Mouse (Mus musculus) limb, embryonic 15.5 days (tissue): Measurements from ENCODE around the gene Cwc15. TPM values are rescaled to one million over a fixed set of nuclear protein-coding genes. Genes with fewer than 3 reads are reported as not detected.

Source experiments
- ATAC-seq: fragments of 200-750 bp; cut with Nextera tagmentation; 2 replicates; pipeline ENCODE4 v1.8.0; 2017; ENCODE audit warnings: low read depth, moderate TSS enrichment; ENCODE audit not compliant: insufficient number of reproducible peaks, low FRiP score, low TSS enrichment
- H3K27ac ChIP-seq: fragments of 300-500 bp; sonication (generic); 2 replicates; pipeline ENCODE4 v1.5.1; 2015; ENCODE audit warnings: moderate library complexity, mild to moderate bottlenecking, inconsistent platforms
- H3K27me3 ChIP-seq: fragments of 300-500 bp; sonication (generic); 2 replicates; pipeline ENCODE4 v1.6.1; 2015; ENCODE audit warnings: inconsistent platforms
- H3K36me3 ChIP-seq: fragments of 300-500 bp; sonication (generic); 2 replicates; pipeline ENCODE4 v1.6.1; 2015; ENCODE audit warnings: inconsistent platforms
- H3K4me1 ChIP-seq: fragments of 300-500 bp; sonication (generic); 2 replicates; pipeline ENCODE4 v1.6.1; 2015; ENCODE audit warnings: inconsistent platforms
- H3K4me2 ChIP-seq: fragments of 300-500 bp; sonication (generic); 2 replicates; pipeline ENCODE4 v1.6.1; 2015; ENCODE audit warnings: mild to moderate bottlenecking, inconsistent platforms
- H3K4me3 ChIP-seq: fragments of 300-500 bp; sonication (generic); 2 replicates; pipeline ENCODE4 v1.5.1; 2015; ENCODE audit warnings: mild to moderate bottlenecking, inconsistent platforms
- H3K9ac ChIP-seq: fragments of 300-500 bp; sonication (generic); 2 replicates; pipeline ENCODE4 v1.6.1; 2015; ENCODE audit warnings: inconsistent platforms
- H3K9me3 ChIP-seq: fragments of 300-500 bp; sonication (generic); 2 replicates; pipeline ENCODE4 v1.6.1; 2016; ENCODE audit warnings: inconsistent platforms
- WGBS: fragments of 180-500 bp; shearing (Covaris S2); methylation state at CpG from one replicate; pipeline ENCODE4 v1.1.7; 2015; 5-methylcytosine and 5-hydroxymethylcytosine counted together
- polyA plus RNA-seq: library from polyadenylated mRNA; unstranded; fragments of >200 nt; fragmentation: Nextera tagmentation; extraction: Ambion mirVana; gene quantifications from 2 replicates; pipeline ENCODE4 v1.2.1, GENCODE M21; 2015

Cwc15 gene
- polyA plus RNA-seq, 1 experiment from 2014 or later, result 143 TPM

- no peak overlapping the region for H3K9ac ChIP-seq
- no peaks in the 10 kb centered on the region for H3K27me3 ChIP-seq
- WGBS, result 78% methylated on average over 9 of the region's 9 CpGs
- H3K27ac ChIP-seq, result peak overlapping the region; percentile 8; the same call in 1 of the 2 replicates
- no peaks in the 10 kb centered on the region for H3K9me3 ChIP-seq
- H3K4me3 ChIP-seq, result no peak overlapping the region
- no peak overlapping the region for H3K4me2 ChIP-seq
- H3K36me3 ChIP-seq, result peaks cover 95% of the 10 kb centered on the region
- ATAC-seq, result no peak
- peaks cover 2% of the 10 kb centered on the region; the same call in 1 of the 2 replicates for H3K4me1 ChIP-seq
Measured at GRCm38 (mm10) chr9:14559996-14560395, 59.6 kb downstream of the Cwc15 start.

Other genes with a start within 250 kb of the Cwc15 start
- 15.5 and 18.2 TPM in 2 replicates for gene Sesn3, start 225.6 kb upstream of the Cwc15 start, polyA plus RNA-seq
- gene Endod1, start 119.1 kb upstream of the Cwc15 start, polyA plus RNA-seq, result 26.2 and 26.8 TPM in 2 replicates
- 0.29 and 0.32 TPM in 2 replicates for gene Kdm4d, start 135 bp upstream of the Cwc15 start, polyA plus RNA-seq
- 35.3 and 36.1 TPM in 2 replicates for gene Amotl1, start 144.4 kb downstream of the Cwc15 start, polyA plus RNA-seq
- gene Piwil4, start 240.1 kb downstream of the Cwc15 start, polyA plus RNA-seq, result 0.12 TPM in 1 of 2 replicates, not detected in the other